Mouse (Mus musculus) MEL (cell line): ENCODE measurements around the gene Zfp462. TPM values are rescaled to one million over a fixed set of nuclear protein-coding genes. Genes with fewer than 3 reads are reported as not detected.

Experiments
- DNase-seq: peaks from one replicate; pipeline ENCODE4 v3.0.0; 2011; ENCODE audit warnings: low read depth, low spot score
- H3K27ac ChIP-seq: 2 replicates; pipeline ENCODE4 v1.5.1; 2012; ENCODE audit warnings: low read depth, mild to moderate bottlenecking, control low read depth, low read length, moderate library complexity; ENCODE audit not compliant: control insufficient read depth
- H3K27me3 ChIP-seq, 2 experiments: fragments of 150-350 bp in 1 of 2; sonication (generic) in 1 of 2; 2 replicates each; pipeline ENCODE4 v1.6.1; 2012; ENCODE audit warnings: low read length in 2 of 2, mild to moderate bottlenecking in 2 of 2, improper control_type of control experiment in 1 of 2, moderate library complexity in 1 of 2; ENCODE audit not compliant: insufficient read depth in 2 of 2, control insufficient read depth in 1 of 2
- H3K36me3 ChIP-seq, 2 experiments: 2 replicates each; pipeline ENCODE4 v1.6.1; 2012 to 2014; ENCODE audit warnings: low read length in 2 of 2, improper control_type of control experiment in 1 of 2, inconsistent platforms in 1 of 2, mild to moderate bottlenecking in 1 of 2; ENCODE audit not compliant: insufficient read depth in 2 of 2, control insufficient read depth in 1 of 2
- H3K4me1 ChIP-seq, 2 experiments: fragments of 150-350 bp in 1 of 2; sonication (generic) in 1 of 2; 2 replicates each; pipeline ENCODE4 v1.6.1; 2012; ENCODE audit warnings: low read length in 2 of 2, improper control_type of control experiment in 1 of 2, mild to moderate bottlenecking in 1 of 2; ENCODE audit not compliant: insufficient read depth in 2 of 2, control insufficient read depth in 1 of 2
- H3K4me3 ChIP-seq, 2 experiments: fragments of 150-350 bp in 1 of 2; sonication (generic) in 1 of 2; 2 replicates each; pipeline ENCODE4 v1.5.1; 2012; ENCODE audit warnings: low read depth in 2 of 2, low read length in 2 of 2, mild to moderate bottlenecking in 2 of 2, moderate library complexity in 2 of 2, control low read depth in 1 of 2, improper control_type of control experiment in 1 of 2; ENCODE audit not compliant: control insufficient read depth in 1 of 2, insufficient read depth in 1 of 2
- H3K79me2 ChIP-seq: 2 replicates; pipeline ENCODE4 v1.6.1; 2012; ENCODE audit warnings: mild to moderate bottlenecking, low read length, moderate library complexity; ENCODE audit not compliant: control insufficient read depth, poor library complexity, insufficient read depth
- H3K9ac ChIP-seq: 2 replicates; pipeline ENCODE4 v1.6.1; 2012; ENCODE audit warnings: low read depth, mild to moderate bottlenecking, control low read depth, low read length, moderate library complexity; ENCODE audit not compliant: control insufficient read depth, poor library complexity, severe bottlenecking
- H3K9me3 ChIP-seq: fragments of 150-350 bp; sonication (generic); replicated peaks from 2 replicates; pipeline ENCODE4 v1.6.1; 2012; ENCODE audit warnings: mild to moderate bottlenecking, low read length, improper control_type of control experiment, moderate library complexity; ENCODE audit not compliant: insufficient read depth
- CHD1 ChIP-seq: IDR thresholded peaks from 2 replicates; pipeline ENCODE4 v1.6.1; 2012; ENCODE audit warnings: low read depth, mild to moderate bottlenecking, inconsistent platforms, low read length, improper control_type of control experiment
- CTCF ChIP-seq, 3 experiments: IDR thresholded peaks in 2 of 3; conservative IDR thresholded peaks in 1 of 3; 2 replicates each; pipeline ENCODE4 v1.5.1; 2011 to 2012; ENCODE audit warnings: low read length in 3 of 3, low read depth in 2 of 3, mild to moderate bottlenecking in 2 of 3, improper control_type of control experiment in 1 of 3, inconsistent platforms in 1 of 3, mixed read lengths in 1 of 3, moderate library complexity in 1 of 3; ENCODE audit not compliant: control insufficient read depth in 1 of 3, insufficient read depth in 1 of 3, poor library complexity in 1 of 3, severe bottlenecking in 1 of 3
- ELF1 ChIP-seq: IDR thresholded peaks from 2 replicates; pipeline ENCODE4 v1.6.1; 2014; ENCODE audit warnings: low read depth, mild to moderate bottlenecking, inconsistent platforms, low read length, improper control_type of control experiment, moderate library complexity
- ETS1 ChIP-seq: IDR thresholded peaks from 2 replicates; pipeline ENCODE4 v1.6.1; 2012; ENCODE audit warnings: low read depth, mild to moderate bottlenecking, inconsistent platforms, low read length, improper control_type of control experiment, moderate library complexity
- GATA1 ChIP-seq: IDR thresholded peaks from 2 replicates; pipeline ENCODE4 v1.6.1; 2011; ENCODE audit warnings: low read depth, low read length, improper control_type of control experiment
- HCFC1 ChIP-seq: IDR thresholded peaks from 2 replicates; pipeline ENCODE4 v1.6.1; 2012; ENCODE audit warnings: low read depth, mild to moderate bottlenecking, inconsistent platforms, low read length, improper control_type of control experiment, moderate library complexity
- JUND ChIP-seq: IDR thresholded peaks from 2 replicates; pipeline ENCODE4 v1.6.1; 2011; ENCODE audit warnings: low read depth, mild to moderate bottlenecking, improper control_type of control experiment, low read length
- MAFK ChIP-seq: IDR thresholded peaks from 2 replicates; pipeline ENCODE4 v1.6.1; 2011; ENCODE audit warnings: low read depth, mild to moderate bottlenecking, low read length, improper control_type of control experiment, borderline replicate concordance
- MAX ChIP-seq: IDR thresholded peaks from 2 replicates; pipeline ENCODE4 v1.6.1; 2011; ENCODE audit warnings: low read length, improper control_type of control experiment
- MXI1 ChIP-seq: IDR thresholded peaks from 2 replicates; pipeline ENCODE4 v1.6.1; 2011; ENCODE audit warnings: mild to moderate bottlenecking, low read depth, low read length, improper control_type of control experiment
- MYB ChIP-seq: IDR thresholded peaks from 2 replicates; pipeline ENCODE4 v1.6.1; 2011; ENCODE audit warnings: mild to moderate bottlenecking, low read depth, low read length, improper control_type of control experiment
- POLR2AphosphoS2 ChIP-seq: IDR thresholded peaks from 2 replicates; pipeline ENCODE4 v1.6.1; 2011; ENCODE audit warnings: low read length, improper control_type of control experiment
- POLR2AphosphoS5 ChIP-seq: IDR thresholded peaks from 2 replicates; pipeline ENCODE4 v1.6.1; 2012; ENCODE audit warnings: low read depth, borderline replicate concordance, mild to moderate bottlenecking, inconsistent platforms, low read length, moderate library complexity, mixed read lengths
- RCOR1 ChIP-seq: IDR thresholded peaks from 2 replicates; pipeline ENCODE4 v1.6.1; 2012; ENCODE audit warnings: low read depth, mild to moderate bottlenecking, inconsistent platforms, low read length, improper control_type of control experiment
- SMC3 ChIP-seq: IDR thresholded peaks from 2 replicates; pipeline ENCODE4 v1.6.1; 2011; ENCODE audit warnings: low read depth, low read length, improper control_type of control experiment
- TAL1 ChIP-seq: IDR thresholded peaks from 2 replicates; pipeline ENCODE4 v1.6.1; 2012; ENCODE audit warnings: mild to moderate bottlenecking, inconsistent platforms, low read length, moderate library complexity, mixed read lengths
- UBTF ChIP-seq: IDR thresholded peaks from 2 replicates; pipeline ENCODE4 v1.6.1; 2012; ENCODE audit warnings: low read depth, mild to moderate bottlenecking, inconsistent platforms, low read length, improper control_type of control experiment, moderate library complexity, borderline replicate concordance; ENCODE audit not compliant: insufficient read depth
- USF1 ChIP-seq: IDR thresholded peaks from 2 replicates; pipeline ENCODE4 v1.6.1; 2014; ENCODE audit warnings: low read depth, mild to moderate bottlenecking, inconsistent platforms, low read length, improper control_type of control experiment, moderate library complexity
- USF2 ChIP-seq, 2 experiments: IDR thresholded peaks; 2 replicates each; pipeline ENCODE4 v1.6.1; 2011 to 2012; ENCODE audit warnings: improper control_type of control experiment in 2 of 2, low read length in 2 of 2, borderline replicate concordance in 1 of 2, inconsistent platforms in 1 of 2, low read depth in 1 of 2, mild to moderate bottlenecking in 1 of 2; ENCODE audit not compliant: insufficient read depth in 1 of 2
- ZMIZ1 ChIP-seq: IDR thresholded peaks from 2 replicates; pipeline ENCODE4 v1.6.1; 2012; ENCODE audit warnings: low read depth, mild to moderate bottlenecking, inconsistent platforms, low read length, improper control_type of control experiment, moderate library complexity
- polyA plus RNA-seq, 2 experiments: library from polyadenylated mRNA; stranded (reverse) in 1 of 2; unstranded in 1 of 2; fragments of >175 nt in 1 of 2; fragments of >200 nt in 1 of 2; gene quantifications; 2 replicates each; pipeline versions ENCODE4 v1.2.1 to v1.2.4; 2012; ENCODE audit warnings: low replicate concordance in 2 of 2, low read depth in 1 of 2; ENCODE audit not compliant: insufficient read length in 2 of 2, insufficient read depth in 1 of 2, missing spikeins in 1 of 2
- total RNA-seq: library from RNA; depleted of rRNA; stranded (reverse); fragments of 300-350 nt; gene quantifications from 2 replicates; pipeline ENCODE4 v1.2.3, GENCODE M21; 2012

Gene Zfp462
- total and polyA plus RNA-seq, 3 experiments = not detected

GRCm38 (mm10) chr4:54954455-54954854, 9.6 kb downstream of the Zfp462 start:
- H3K4me1 ChIP-seq = no peaks in the 10 kb centered on the region
- H3K9me3 ChIP-seq = no peaks in the 10 kb centered on the region
- H3K79me2 ChIP-seq = no peaks in the 10 kb centered on the region
- no peaks in the 10 kb centered on the region for H3K36me3 ChIP-seq
- H3K27ac ChIP-seq = no peak overlapping the region
- no peak for DNase-seq
- H3K27me3 ChIP-seq = no peaks in the 10 kb centered on the region
- H3K9ac ChIP-seq = no peak overlapping the region
- no peak overlapping the region for H3K4me3 ChIP-seq
- TF ChIP-seq SMC3 (no peak), ETS1 (no peak), JUND (no peak), ZMIZ1 (no peak), CTCF (IDR thresholded peaks at IDR 0.05 in 2 of 3, conservative IDR thresholded peaks at IDR 0.05 in 1 of 3; ENCODE audit: control insufficient read depth in 1 of 3, insufficient read depth in 1 of 3, low read depth in 2 of 3, low read length in 3 of 3, poor library complexity in 1 of 3, severe bottlenecking in 1 of 3) (no peak), USF1 (no peak), MXI1 (no peak), ELF1 (no peak), POLR2AphosphoS5 (no peak), POLR2AphosphoS2 (no peak), MAX (no peak), USF2 (IDR thresholded peaks at IDR 0.05; ENCODE audit: borderline replicate concordance in 1 of 2, insufficient read depth in 1 of 2, low read depth in 1 of 2, low read length in 2 of 2) (no peak), MYB (no peak), RCOR1 (no peak), UBTF (no peak), TAL1 (no peak), CHD1 (no peak), MAFK (no peak), GATA1 (no peak)

- Histone ChIP-seq H3K9me3 (no peaks in the 10 kb centered on the region), H3K4me3 (no peak overlapping the region), H3K9ac (no peak overlapping the region), H3K27ac (no peak overlapping the region), H3K4me1 (no peaks in the 10 kb centered on the region), H3K36me3 (no peaks in the 10 kb centered on the region), H3K27me3 (no peaks in the 10 kb centered on the region), H3K79me2 (no peaks in the 10 kb centered on the region)
- DNase-seq = no peak
- TF ChIP-seq TAL1 = no peak
- TF ChIP-seq MAX = no peak
- TF ChIP-seq HCFC1 = no peak
- TF ChIP-seq ETS1 = no peak
Observed at GRCm38 (mm10) chr4:54960776-54961175, 15.9 kb downstream of the Zfp462 start.
